ENCODE assay signal across 9 mouse cellular contexts in genomic region chr4:122961589-122961988, GRCm38 (mm10). TPM values are rescaled to one million over a fixed set of nuclear protein-coding genes. Genes with fewer than 3 reads are reported as not detected.
A peak's percentile ranks its signal among the peaks of the same experiment; 100 is the strongest.
DNase-seq lines count a peak whose midpoint lies in the region; ATAC-seq and TF ChIP-seq lines count a peak whose summit lies in the region.
"Had no signal": no experiment of that assay in that cellular context is flagged by ENCODE, and none has a peak within 500 bp of the region (broad histone marks: within the 10 kb centered on the region; RNA-seq: fewer than 3 reads in every experiment).

No protein-coding gene starts in this region.

- peaks cover 10% of the 10 kb centered on the region for H3K4me1 ChIP-seq in lung, embryonic 14.5 days (ENCODE audit: insufficient read depth)
- H3K4me1 ChIP-seq in forebrain, embryonic 10.5 days: peaks cover 49% of the 10 kb centered on the region
- 0 out of 2 replicates have a peak, but pooled peaks cover 7% of the 10 kb centered on the region for H3K4me1 ChIP-seq in intestine, postnatal 0 days (replicated peaks; ENCODE audit: control insufficient read depth, insufficient read depth, low read length)
- H3K4me1 ChIP-seq in neural tube, embryonic 13.5 days (replicated peaks): peaks cover 48% of the 10 kb centered on the region

- no peak overlapping the region for H3K27ac ChIP-seq in lung, embryonic 14.5 days (ENCODE audit: low read depth)
- H3K27ac ChIP-seq in forebrain, embryonic 10.5 days: peak overlapping the region; percentile 94
- H3K27ac ChIP-seq in intestine, postnatal 0 days (ENCODE audit: low read depth, low read length): no peak overlapping the region
- no peak overlapping the region for H3K27ac ChIP-seq in neural tube, embryonic 13.5 days (replicated peaks)

- H3K4me3 ChIP-seq in lung, embryonic 14.5 days (ENCODE audit: low read depth, low read length): peak overlapping the region; percentile 51; the same call in 1 of the 2 replicates
- peak overlapping the region; percentile 83 for H3K4me3 ChIP-seq in forebrain, embryonic 10.5 days
- no peak overlapping the region for H3K4me3 ChIP-seq in intestine, postnatal 0 days (ENCODE audit: low read depth, low read length)
- H3K4me3 ChIP-seq in neural tube, embryonic 13.5 days: peak overlapping the region; percentile 68

- DNase-seq in lung, embryonic 14.5 days: no peak
- DNase-seq in lung, adult 18-20 months: no peak
- DNase-seq in forebrain, embryonic 10.5 days (ENCODE audit: extremely low spot score, low spot score): peak; percentile 28
- DNase-seq in adrenal gland, adult 8-10 months: no peak
- DNase-seq in testis, postnatal 10 days (ENCODE audit: low spot score): no peak
- no peak for DNase-seq in spleen, postnatal 14 days (ENCODE audit: low spot score in 2 of 2)

- H3K27me3 ChIP-seq in lung, embryonic 14.5 days (ENCODE audit: insufficient read depth, low read length): peaks cover 37% of the 10 kb centered on the region
- H3K27me3 ChIP-seq in forebrain, embryonic 10.5 days (ENCODE audit: poor library complexity, severe bottlenecking): peaks cover 55% of the 10 kb centered on the region
- H3K27me3 ChIP-seq in intestine, postnatal 0 days (replicated peaks; ENCODE audit: control insufficient read depth, insufficient read depth, low read length): no peaks in the 10 kb centered on the region
- H3K27me3 ChIP-seq in neural tube, embryonic 13.5 days: peaks cover 15% of the 10 kb centered on the region

- H3K4me2 ChIP-seq in lung, embryonic 14.5 days: peak overlapping the region; percentile 99
- peak overlapping the region; percentile 92 for H3K4me2 ChIP-seq in intestine, postnatal 0 days (replicated peaks; ENCODE audit: low read depth)
- peak overlapping the region; percentile 100 for H3K4me2 ChIP-seq in neural tube, embryonic 13.5 days

- no peak for ATAC-seq in lung, embryonic 14.5 days (ENCODE audit: insufficient read depth)
- ATAC-seq in intestine, postnatal 0 days: no peak
- no peak for ATAC-seq in neural tube, embryonic 13.5 days (ENCODE audit: low read depth)

- no peak overlapping the region for H3K9ac ChIP-seq in lung, embryonic 14.5 days
- no peak overlapping the region for H3K9ac ChIP-seq in intestine, postnatal 0 days (ENCODE audit: low read depth, low read length)
- no peak overlapping the region for H3K9ac ChIP-seq in neural tube, embryonic 13.5 days

- no peaks in the 10 kb centered on the region for H3K36me3 ChIP-seq in lung, embryonic 14.5 days (ENCODE audit: insufficient read depth)
- H3K36me3 ChIP-seq in forebrain, embryonic 10.5 days (replicated peaks): peaks cover 27% of the 10 kb centered on the region
- H3K36me3 ChIP-seq in intestine, postnatal 0 days (ENCODE audit: control insufficient read depth, insufficient read depth): no peaks in the 10 kb centered on the region
- no peaks in the 10 kb centered on the region for H3K36me3 ChIP-seq in neural tube, embryonic 13.5 days

- TF ChIP-seq CTCF in lung, embryonic 14.5 days (IDR thresholded peaks at IDR 0.05; ENCODE audit: low read depth): no peak
- TF ChIP-seq CTCF in intestine, postnatal 0 days (IDR thresholded peaks at IDR 0.05; ENCODE audit: low read depth): no peak

- no peaks in the 10 kb centered on the region for H3K9me3 ChIP-seq in lung, embryonic 14.5 days (ENCODE audit: low read depth, low read length)
- H3K9me3 ChIP-seq in forebrain, embryonic 10.5 days: no peaks in the 10 kb centered on the region
- no peaks in the 10 kb centered on the region for H3K9me3 ChIP-seq in intestine, postnatal 0 days (ENCODE audit: control insufficient read depth)
- no peaks in the 10 kb centered on the region for H3K9me3 ChIP-seq in neural tube, embryonic 13.5 days

- WGBS in lung, embryonic 14.5 days: 32% methylated on average over 6 of the region's 6 CpGs
- WGBS in forebrain, embryonic 10.5 days: 20% methylated on average over 6 of the region's 6 CpGs
- 48% methylated on average over 6 of the region's 6 CpGs for WGBS in intestine, postnatal 0 days
- WGBS in neural tube, embryonic 13.5 days: 13% methylated on average over 6 of the region's 6 CpGs

RNA-seq across cellular contexts. Expression of gene Mfsd2a, which starts 0.6 kb away (rescaled TPM):
- polyA plus RNA-seq in lung, embryonic 14.5 days (2014; fragmentation: Nextera tagmentation; extraction: Ambion mirVana): 1.1 and 1.4 TPM in 2 replicates
- 18.5 and 19.4 TPM in 2 replicates for polyA plus RNA-seq in forebrain, embryonic 10.5 days (2016; fragmentation: Nextera tagmentation; extraction: Ambion mirVana)
- polyA plus RNA-seq in intestine, postnatal 0 days (2015; fragmentation: Nextera tagmentation; extraction: Ambion mirVana): 189 and 247 TPM in 2 replicates
- 30.2 and 30.3 TPM in 2 replicates for polyA plus RNA-seq in neural tube, embryonic 13.5 days (2015; fragmentation: Nextera tagmentation; extraction: Ambion mirVana)
- total RNA-seq in adrenal gland, adult 8-10 months (2022): 1 to 10 TPM in 2 of 4 experiments, under 1 TPM in 2; 0.83 to 8.4 (median 1.2) TPM

RNA-seq across cellular contexts. Expression of gene Mycl, which starts 33.9 kb away (rescaled TPM):
- polyA plus RNA-seq in lung, embryonic 14.5 days (2014; fragmentation: Nextera tagmentation; extraction: Ambion mirVana): 15.2 and 16.5 TPM in 2 replicates
- polyA plus RNA-seq in forebrain, embryonic 10.5 days (2016; fragmentation: Nextera tagmentation; extraction: Ambion mirVana): 39.7 and 42.7 TPM in 2 replicates
- polyA plus RNA-seq in intestine, postnatal 0 days (2015; fragmentation: Nextera tagmentation; extraction: Ambion mirVana): 2.5 and 2.9 TPM in 2 replicates
- 59.6 and 61.3 TPM in 2 replicates for polyA plus RNA-seq in neural tube, embryonic 13.5 days (2015; fragmentation: Nextera tagmentation; extraction: Ambion mirVana)
- 1 to 10 TPM in 2 of 4 experiments, under 1 TPM in 2; 0.68 to 2.1 (median 1.3) TPM for total RNA-seq in adrenal gland, adult 8-10 months (2022)
- polyA plus RNA-seq: activated CD4-positive, CD25-positive, alpha-beta regulatory T cell, adult 4 months had no signal

RNA-seq across cellular contexts. Expression of gene Trit1, which starts 54.8 kb away (rescaled TPM):
- polyA plus RNA-seq in lung, embryonic 14.5 days (2014; fragmentation: Nextera tagmentation; extraction: Ambion mirVana): 16.4 and 20.9 TPM in 2 replicates
- 23.8 and 25.9 TPM in 2 replicates for polyA plus RNA-seq in forebrain, embryonic 10.5 days (2016; fragmentation: Nextera tagmentation; extraction: Ambion mirVana)
- 5.6 and 5.8 TPM in 2 replicates for polyA plus RNA-seq in intestine, postnatal 0 days (2015; fragmentation: Nextera tagmentation; extraction: Ambion mirVana)
- polyA plus RNA-seq in neural tube, embryonic 13.5 days (2015; fragmentation: Nextera tagmentation; extraction: Ambion mirVana): 23.0 and 27.2 TPM in 2 replicates
- 10 to 100 TPM; 21.8 to 24.5 (median 22.9) TPM for total RNA-seq in adrenal gland, adult 8-10 months (2022)
